Mouse (Mus musculus) spleen, adult 2 months (tissue): ENCODE data around the gene Lrmda.

Experiments
- CTCF ChIP-seq: fragments of 200-500 bp; IDR thresholded peaks from 2 replicates; pipeline ENCODE4 v1.5.1; 2011; ENCODE audit warnings: mild to moderate bottlenecking, inconsistent platforms; ENCODE audit not compliant: insufficient read depth, insufficient read length, insufficient replicate concordance; ENCODE audit errors: extremely low read depth
- POLR2A ChIP-seq: fragments of 200-500 bp; IDR thresholded peaks from 2 replicates; pipeline ENCODE4 v1.6.1; 2011; ENCODE audit warnings: low read depth, low read length, inconsistent platforms

- TF ChIP-seq CTCF (no peak), POLR2A (no peak)
Observed at GRCm38 (mm10) chr14:22587958-22588296, 568.4 kb downstream of the Lrmda start.
